Mouse (Mus musculus) bone marrow, adult 2 months (tissue): ENCODE data around the gene Tmem254c. TPM values are rescaled to one million over a fixed set of nuclear protein-coding genes. Genes with fewer than 3 reads are reported as not detected.
"Not testable (repeated sequence)": the region's sequence is repeated elsewhere in the genome, so short reads cannot be mapped to it uniquely, and the experiment has no call there.

Experiments used
- H3K27ac ChIP-seq: fragments of 200-500 bp; 2 replicates; pipeline ENCODE4 v1.5.1; 2012; ENCODE audit warnings: low read depth, mild to moderate bottlenecking, control low read depth, inconsistent platforms, low read length; ENCODE audit not compliant: control insufficient read depth, poor library complexity, insufficient read depth
- H3K4me1 ChIP-seq: fragments of 200-500 bp; 2 replicates; pipeline ENCODE4 v1.6.1; 2011; ENCODE audit warnings: low read length; ENCODE audit not compliant: control insufficient read depth, insufficient read depth
- H3K4me3 ChIP-seq: fragments of 200-500 bp; replicated peaks from 2 replicates; pipeline ENCODE3; 2011; ENCODE audit warnings: mild to moderate bottlenecking, low read depth, low read length, control low read depth; ENCODE audit not compliant: control insufficient read depth
- WGBS: fragments of 180-500 bp; shearing (Covaris S2); methylation state at CpG from one replicate; pipeline ENCODE4 v1.1.7; 2018; 5-methylcytosine and 5-hydroxymethylcytosine counted together
- polyA plus RNA-seq: library from polyadenylated mRNA; stranded (reverse); fragments of >200 nt; gene quantifications from 2 replicates; pipeline ENCODE4 v1.2.4, GENCODE M21; 2011; ENCODE audit warnings: low replicate concordance; ENCODE audit not compliant: missing spikeins, insufficient read depth, insufficient read length

Gene Tmem254c
- polyA plus RNA-seq, 1 experiment, result 11.7 TPM

DNA sequence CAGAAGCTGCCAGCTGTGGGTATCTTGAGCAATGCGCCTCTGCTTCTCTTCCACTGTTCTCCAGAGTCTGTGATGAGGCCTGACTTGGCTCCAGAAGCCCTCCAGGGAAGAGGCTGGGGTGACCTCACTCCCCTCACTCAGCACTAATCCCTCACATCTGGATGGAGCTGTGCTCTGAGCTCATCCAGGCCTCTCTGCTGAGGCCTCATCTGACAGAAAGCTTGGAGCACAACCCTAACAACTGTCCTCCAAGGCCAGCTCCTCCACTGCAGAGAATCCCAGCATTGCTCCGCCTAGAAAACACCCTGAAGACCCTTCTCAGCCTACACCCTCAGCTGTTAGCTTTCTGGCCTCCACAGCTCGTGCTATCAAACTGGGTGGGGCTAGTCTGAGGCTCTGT lies 32.8 kb downstream of the Tmem254c start:
- not testable (repeated sequence) for H3K4me3 ChIP-seq, H3K4me1 ChIP-seq, H3K27ac ChIP-seq
- WGBS, result no CpG with 5 or more reads among the region's 3 CpGs

DNA sequence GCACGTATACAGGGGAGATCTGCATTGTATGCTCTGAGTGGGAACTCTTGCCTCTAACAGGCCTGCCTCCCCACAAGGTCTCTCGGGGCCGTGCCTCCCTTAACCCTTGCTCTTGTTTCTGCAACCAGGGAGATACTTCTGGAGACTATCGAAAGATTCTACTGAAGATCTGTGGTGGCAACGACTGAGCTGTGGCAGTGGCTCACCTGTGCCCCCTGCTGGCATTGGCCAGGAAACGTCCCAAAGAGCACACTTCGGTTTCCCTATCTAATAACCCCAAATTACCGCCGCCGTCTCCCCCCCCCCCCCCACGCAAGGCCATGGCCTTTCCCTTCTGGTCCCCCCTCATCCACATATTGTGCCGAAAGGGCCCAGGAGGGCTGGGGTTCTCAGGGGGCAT lies 41.5 kb downstream of the Tmem254c start:
- not testable (repeated sequence) for H3K27ac ChIP-seq, H3K4me3 ChIP-seq, H3K4me1 ChIP-seq
- no CpG with 5 or more reads among the region's 12 CpGs for WGBS

DNA sequence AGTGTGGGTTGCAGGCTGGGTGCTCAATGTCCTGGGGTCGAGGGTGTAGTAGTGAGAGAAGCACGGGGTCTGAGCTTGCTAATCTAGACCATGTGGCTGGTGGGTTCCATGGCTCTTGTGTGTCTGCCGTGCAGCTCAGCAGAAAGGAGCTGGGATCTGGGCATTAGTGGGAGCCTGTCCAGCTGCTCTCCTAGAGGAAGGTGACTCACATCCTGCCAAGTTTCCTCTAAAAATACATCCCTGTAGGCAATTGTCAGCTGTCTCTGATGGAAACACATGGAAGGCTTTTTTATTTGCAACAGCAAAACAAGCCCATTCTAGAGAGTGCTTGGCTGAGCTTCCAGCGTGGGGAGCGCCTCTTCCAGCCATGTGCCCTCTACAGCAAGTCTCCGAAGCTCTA lies 44.3 kb downstream of the Tmem254c start:
- not testable (repeated sequence) for H3K4me3 ChIP-seq
- no CpG with 5 or more reads among the region's 6 CpGs for WGBS

GRCm38 (mm10) chr14:26021555-26021954 lies 45.6 kb downstream of the Tmem254c start:
- H3K4me1 ChIP-seq, H3K4me3 ChIP-seq, H3K27ac ChIP-seq: not testable (repeated sequence)
- WGBS, result no CpG with 5 or more reads among the region's 9 CpGs

More for the DNA sequence above, 44.3 kb downstream of the Tmem254c start:
- H3K27ac ChIP-seq, H3K4me1 ChIP-seq: not testable (repeated sequence)

DNA sequence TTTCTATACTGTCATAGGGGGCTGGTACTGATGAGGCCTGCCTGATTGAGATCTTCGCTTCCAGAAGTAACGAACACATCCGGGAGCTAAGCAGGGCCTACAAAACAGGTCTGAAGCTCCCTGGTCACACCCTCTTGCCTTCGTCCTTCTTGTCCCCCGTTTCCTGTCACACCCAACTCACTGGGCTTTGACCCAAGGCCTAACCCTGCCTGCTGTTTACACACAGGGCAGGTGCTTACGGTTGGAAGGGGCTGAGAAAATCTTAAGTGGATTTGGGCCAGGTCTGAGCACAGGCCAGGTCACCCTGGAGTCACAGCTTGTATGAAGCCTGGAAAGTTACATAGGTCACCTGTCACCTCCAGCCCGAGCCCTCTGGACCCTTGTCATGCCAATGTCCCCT lies 50.7 kb downstream of the Tmem254c start:
- WGBS, result no CpG with 5 or more reads among the region's 7 CpGs
- not testable (repeated sequence) for H3K4me1 ChIP-seq, H3K4me3 ChIP-seq, H3K27ac ChIP-seq

Other genes with a start within 250 kb of the Tmem254c start
- gene Anxa11, start 225.2 kb downstream of the Tmem254c start, polyA plus RNA-seq, result 19.9 and 43.0 TPM in 2 replicates
- not detected in 2 replicates for gene Plac9a, start 164.3 kb downstream of the Tmem254c start, polyA plus RNA-seq
- gene Tmem254a, start 139.7 kb downstream of the Tmem254c start, polyA plus RNA-seq, result not detected in 2 replicates
- not detected in 2 replicates for gene Cphx1, start 129.1 kb downstream of the Tmem254c start, polyA plus RNA-seq
- not detected in 2 replicates for gene Duxbl1, start 88.8 kb downstream of the Tmem254c start, polyA plus RNA-seq
- not detected in 2 replicates for gene Gm9780, start 24.6 kb downstream of the Tmem254c start, polyA plus RNA-seq
- not detected in 2 replicates for gene Cphx2, start 14.2 kb upstream of the Tmem254c start, polyA plus RNA-seq
- gene Cphx3, start 14.9 kb upstream of the Tmem254c start, polyA plus RNA-seq, result not detected in 2 replicates
- gene Duxbl2, start 51.0 kb upstream of the Tmem254c start, polyA plus RNA-seq, result 3.8 TPM in 1 of 2 replicates, not detected in the other
- gene Plac9b, start 115.1 kb upstream of the Tmem254c start, polyA plus RNA-seq, result 13.7 and 20.2 TPM in 2 replicates
- gene Tmem254b, start 139.7 kb upstream of the Tmem254c start, polyA plus RNA-seq, result 1.8 TPM in 1 of 2 replicates, not detected in the other
- not detected in 2 replicates for gene Duxbl3, start 190.6 kb upstream of the Tmem254c start, polyA plus RNA-seq